Mouse (Mus musculus) heart, postnatal 0 days (tissue): Measurements from ENCODE around the gene Sall2.

Experiments
- CTCF ChIP-seq: IDR thresholded peaks from 2 replicates; pipeline ENCODE4 v1.5.1; 2016; ENCODE audit warnings: antibody characterized with exemption, control low read depth, low read depth
- EP300 ChIP-seq: IDR thresholded peaks from 2 replicates; pipeline ENCODE4 v1.6.1; 2016; ENCODE audit warnings: antibody characterized with exemption, low read depth

GRCm38 (mm10) chr14:52306100-52306499 is 22.5 kb downstream of the Sall2 start:
- TF ChIP-seq CTCF (no peak), EP300 (no peak)
